Mouse (Mus musculus) testis, adult 2 months (tissue): ENCODE measurements around the gene Immp2l.

Experiments
- CTCF ChIP-seq: fragments of 200-500 bp; IDR thresholded peaks from 2 replicates; pipeline ENCODE4 v1.5.1; 2012; ENCODE audit warnings: low read depth, mild to moderate bottlenecking, inconsistent platforms, low read length, moderate library complexity; ENCODE audit not compliant: control insufficient read depth, insufficient read depth, insufficient replicate concordance
- POLR2A ChIP-seq: fragments of 200-500 bp; IDR thresholded peaks from 2 replicates; pipeline ENCODE4 v1.6.1; 2012; ENCODE audit warnings: low read depth, mild to moderate bottlenecking, inconsistent platforms, low read length, moderate library complexity; ENCODE audit not compliant: control insufficient read depth

DNA sequence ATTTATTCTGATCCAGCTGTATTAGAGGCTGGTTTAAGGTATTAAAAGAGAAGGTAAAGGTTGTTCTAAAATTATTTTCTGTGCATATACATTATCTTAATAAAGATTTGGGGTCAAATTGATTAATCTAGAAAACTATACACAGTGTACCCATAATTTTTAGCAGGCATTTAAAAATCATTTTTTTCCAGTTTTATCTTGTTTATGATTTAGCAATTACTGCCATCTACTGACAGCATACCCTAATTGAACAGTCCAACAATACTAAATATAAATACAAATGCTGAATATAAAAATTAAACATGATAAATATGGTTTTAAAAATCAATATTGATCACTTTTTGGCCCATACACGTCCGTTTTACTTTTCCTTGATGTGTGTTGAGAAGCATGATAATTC, 850.1 kb downstream of the Immp2l start:
- TF ChIP-seq CTCF (no peak), POLR2A (no peak)
